Mouse (Mus musculus) R1 (cell line): ENCODE results near the gene Itga3.

Experiments
- DNase-seq: peaks from one replicate; pipeline ENCODE4 v3.0.0-alpha.2; 2018; ENCODE audit warnings: low read depth, low spot score

Gene Itga3

DNA sequence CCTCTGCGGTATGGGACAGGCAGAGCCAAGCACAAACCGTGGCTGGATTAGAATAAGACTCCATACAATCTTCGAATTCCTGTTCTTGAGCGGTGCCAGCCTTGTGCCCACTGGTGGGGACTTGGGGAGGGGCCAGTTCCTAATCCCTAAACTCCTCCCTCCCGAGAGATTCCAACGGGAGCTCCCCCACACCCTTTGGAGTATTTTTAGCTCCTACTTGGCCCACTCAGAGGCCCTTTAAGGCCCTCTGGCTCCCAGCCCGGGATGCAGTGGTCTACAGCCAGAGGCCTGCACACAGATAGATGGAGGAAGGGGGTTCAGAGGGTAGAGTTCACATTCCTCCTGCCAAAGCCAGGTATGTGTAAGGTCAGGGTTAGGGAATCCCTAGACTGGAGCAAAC, 5.3 kb downstream of the Itga3 start:
- DNase-seq = no peak

DNA sequence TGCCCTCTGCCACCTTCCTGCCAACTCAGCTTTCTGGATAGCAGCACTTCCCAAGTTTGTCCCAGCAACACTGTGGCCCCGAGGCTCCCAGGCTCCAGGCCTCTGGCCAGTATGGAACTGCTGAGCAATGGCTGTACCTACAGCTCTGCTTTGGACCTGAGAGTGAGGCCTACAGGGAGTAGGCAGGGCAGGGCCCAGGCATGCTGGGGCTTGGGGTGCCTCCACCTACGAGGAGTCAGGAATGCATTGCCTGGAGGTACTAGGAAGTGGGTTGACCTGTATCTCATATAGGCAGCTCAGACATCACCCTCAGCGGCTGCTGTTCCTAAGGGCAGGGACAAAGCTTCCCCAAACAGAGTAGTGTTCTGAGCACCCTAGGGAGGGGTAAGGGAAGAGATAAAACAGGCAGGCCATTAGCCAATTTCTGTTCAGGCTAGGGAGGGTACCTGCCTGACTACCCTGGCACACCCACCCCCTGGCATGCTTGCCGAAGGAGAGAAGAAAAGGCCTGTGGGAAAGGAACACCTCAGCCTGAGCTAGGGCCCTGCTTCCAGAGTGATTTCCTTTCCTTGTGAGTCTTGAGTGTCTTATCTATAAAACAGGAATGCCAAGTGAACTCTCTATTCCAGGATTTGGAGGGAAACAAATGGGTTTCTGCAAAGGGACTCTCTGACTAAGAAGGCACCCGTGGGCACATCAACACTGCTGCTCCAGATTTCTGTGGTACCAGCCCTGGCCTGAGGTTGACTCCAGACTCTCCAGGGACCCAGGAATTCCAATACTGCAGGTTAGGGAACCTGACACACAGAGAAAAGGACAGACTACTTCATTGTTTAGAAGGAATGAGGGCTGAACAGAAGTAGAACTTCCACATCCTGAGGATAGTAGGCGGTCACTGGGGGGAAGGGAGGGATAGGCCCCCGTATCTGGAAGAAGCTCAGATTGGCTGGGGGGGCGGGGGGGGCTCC, 6.2 kb downstream of the Itga3 start:
- DNase-seq = no peak

DNA sequence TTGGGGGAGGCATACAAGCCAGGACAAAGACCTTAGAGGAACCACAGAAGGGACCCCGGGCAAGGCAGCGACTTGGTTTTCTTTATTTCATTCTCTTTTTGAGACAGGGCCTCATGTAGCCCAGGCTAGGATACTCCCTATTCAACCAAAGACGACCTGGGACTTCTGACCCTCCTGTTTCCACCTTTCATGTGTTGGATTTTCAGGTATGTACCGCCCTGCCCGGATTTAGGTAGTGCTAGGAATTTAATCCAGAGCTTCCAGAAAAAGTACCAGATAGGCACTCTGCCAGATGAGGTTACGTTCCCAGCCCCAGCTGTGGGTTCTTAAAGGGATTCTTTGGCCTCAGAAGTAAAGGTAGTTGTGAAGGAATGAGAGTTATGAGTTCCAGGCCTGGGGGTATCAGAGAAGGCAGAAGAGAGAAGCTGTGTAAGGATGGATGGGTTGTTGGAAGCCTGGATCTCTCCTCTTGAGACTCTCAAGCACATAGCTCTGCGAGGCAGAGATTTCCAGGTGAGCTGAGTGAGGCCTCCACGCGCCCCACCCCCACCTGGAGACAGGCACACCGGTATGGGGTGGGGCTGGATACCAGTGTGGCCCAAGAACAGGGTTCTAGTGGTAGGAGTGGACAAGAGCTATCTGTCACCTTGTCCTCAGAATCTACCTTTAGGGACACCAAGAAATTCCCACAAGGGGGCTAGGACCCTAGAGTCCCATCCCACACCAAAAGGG, 7.2 kb downstream of the Itga3 start:
- no peak for DNase-seq

DNA sequence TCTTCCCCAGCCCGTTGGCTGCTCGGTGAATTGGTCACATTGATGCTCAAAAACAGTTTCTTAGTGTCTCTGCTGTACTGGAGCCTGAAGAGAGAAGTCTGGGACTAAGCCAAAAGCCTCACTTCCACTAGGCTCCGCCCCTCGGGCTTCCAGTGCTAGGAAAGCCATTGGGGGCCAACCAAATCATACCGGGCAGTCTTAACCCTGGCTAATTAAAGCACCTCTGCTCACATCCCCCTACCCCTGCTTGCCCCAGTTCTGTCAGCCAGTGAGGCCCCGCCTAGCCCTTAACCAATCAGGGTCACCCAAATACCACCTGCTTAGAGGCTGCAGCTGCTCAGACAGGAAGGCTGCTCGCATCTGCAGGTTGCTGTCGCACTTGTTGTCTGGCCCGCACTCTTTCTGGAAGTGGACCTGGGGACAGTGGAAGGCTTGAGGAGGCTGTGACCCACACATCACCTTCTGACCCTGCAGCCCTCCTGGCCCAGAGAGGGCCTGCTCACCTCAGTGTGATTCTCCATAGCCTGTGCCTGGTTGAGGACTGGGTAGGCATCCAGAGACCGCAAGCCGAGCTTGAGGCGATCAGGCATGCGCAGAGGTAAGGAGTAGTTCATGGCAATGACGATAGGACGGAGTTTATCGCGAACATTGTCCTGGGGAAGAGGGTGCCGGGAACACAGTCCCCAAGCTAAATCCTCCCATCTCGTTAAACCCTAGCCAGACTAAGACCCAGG, 19.7 kb downstream of the Itga3 start:
- peak; percentile 68 for DNase-seq

DNA sequence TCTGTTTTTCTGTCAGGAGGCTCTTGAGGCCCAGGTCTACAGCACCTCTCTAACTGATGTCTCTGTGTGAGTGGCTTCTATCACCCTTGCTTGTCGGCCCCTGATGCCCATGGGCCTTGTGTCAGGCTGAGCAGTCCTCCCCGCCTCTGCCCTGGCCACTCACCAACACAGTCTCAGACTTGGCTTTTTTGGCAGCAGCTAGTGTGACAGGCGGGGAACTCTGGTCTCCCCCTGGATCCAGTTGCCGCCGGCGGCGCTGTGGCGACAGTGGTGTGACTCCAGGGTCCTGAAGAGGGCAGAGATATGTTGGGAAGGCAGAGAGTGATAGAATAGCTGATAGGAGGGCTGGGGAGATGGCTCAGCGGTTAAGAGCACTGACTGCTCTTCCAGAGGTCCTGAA, 23.5 kb downstream of the Itga3 start:
- no peak for DNase-seq

DNA sequence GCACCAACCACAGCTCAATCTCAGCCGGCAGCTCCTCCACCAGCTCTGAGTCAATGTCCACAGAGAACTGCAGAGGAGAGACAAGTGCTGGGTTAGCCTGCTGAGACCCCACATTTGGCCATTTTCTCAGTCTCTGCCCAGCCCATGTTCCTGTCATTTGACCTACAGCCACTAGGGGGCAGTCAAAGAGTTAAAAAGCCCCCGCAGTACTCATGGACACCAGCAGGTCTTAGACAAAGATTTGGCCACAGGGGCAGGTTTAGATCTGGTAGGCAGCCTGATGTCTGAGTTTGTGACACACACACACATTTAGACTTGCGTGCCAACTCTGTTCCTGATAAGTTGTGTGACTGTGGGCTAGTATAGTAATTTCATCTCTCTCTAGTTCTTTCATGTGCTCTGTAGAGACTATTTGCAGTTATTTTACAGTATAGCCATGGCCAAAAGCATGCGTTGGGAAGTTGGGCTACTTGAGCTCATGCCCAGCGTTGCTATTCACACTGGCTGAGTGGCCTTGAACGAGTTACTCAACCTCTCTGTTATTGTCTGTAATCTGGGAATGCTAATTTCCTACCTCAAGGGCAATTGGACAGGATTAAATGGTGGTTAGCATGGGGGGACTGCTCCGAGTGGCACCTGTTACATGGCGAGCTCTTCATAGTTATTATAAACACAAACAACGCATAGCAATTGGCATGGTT, 29.5 kb downstream of the Itga3 start:
- peak; percentile 86 for DNase-seq

DNA sequence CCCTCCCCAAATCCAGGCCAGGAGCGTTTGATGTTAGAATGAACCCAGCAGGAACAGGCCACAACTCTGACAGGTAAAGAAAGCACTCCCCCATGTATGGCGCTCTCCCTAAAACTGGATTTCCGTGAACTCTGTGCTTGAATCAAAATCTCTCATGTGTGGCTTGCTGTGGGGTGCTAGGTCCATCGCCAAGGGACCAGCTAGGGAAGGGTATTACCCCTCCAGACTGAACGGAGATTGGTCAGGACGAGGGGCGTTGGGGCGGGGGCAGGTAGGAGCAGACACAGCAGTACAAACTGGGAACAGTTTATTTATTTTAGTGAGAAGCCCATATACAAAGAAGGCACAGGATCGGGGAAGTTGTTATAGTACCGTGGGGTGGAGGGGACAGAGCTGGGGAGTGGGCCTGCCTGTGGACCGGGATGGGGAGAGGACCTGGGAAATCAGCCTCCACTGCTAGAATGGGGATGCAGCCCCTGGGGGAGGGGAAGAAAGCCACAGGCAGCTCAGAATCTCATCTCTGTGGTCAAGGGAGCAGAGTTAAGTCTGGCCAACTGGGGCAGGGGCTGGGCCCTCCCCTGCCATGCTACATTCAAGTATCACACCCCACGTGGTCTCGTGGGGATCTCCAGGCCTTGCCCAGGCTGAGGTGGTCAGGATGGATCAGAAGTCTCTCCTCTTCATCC, 32.3 kb downstream of the Itga3 start:
- DNase-seq = no peak

DNA sequence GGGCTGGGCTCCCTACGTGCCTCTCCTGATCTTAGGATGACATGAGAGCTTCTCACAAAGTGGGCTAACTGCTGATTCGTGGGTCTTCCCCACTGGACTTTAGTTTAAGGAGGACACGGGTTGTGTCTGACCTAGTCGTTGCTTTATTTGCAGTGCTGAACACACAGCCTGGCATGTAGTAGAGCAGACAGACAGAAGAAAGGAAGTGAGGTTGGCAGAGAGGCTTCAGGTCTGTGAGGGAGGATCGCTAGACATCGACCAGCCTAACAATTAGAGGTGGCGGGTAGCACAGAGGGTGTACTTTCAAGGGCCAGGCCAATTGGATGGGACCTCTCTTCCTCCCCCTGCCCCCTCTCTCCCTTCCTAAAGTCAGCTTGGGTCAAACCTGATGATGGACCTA, 33.0 kb downstream of the Itga3 start:
- no peak for DNase-seq

DNA sequence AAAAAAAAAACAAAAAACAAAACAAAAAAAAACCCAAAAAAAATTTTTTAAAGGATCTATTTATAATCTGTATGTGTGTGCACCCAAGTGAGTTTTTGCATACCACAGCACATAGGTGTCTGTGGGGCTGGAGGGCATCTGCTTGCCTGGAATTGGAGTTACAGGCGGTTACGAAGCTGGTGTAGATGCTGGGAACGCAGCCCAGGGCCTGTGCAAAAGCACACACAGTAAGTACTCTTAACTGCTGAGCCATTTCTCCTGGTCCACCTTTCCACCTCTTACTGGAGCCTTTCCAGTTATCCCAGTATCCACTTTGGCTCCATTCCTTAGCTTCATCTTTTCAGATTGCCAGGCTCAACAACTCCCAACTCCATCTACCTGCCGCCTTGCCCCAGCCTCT, 33.5 kb downstream of the Itga3 start:
- no peak for DNase-seq

DNA sequence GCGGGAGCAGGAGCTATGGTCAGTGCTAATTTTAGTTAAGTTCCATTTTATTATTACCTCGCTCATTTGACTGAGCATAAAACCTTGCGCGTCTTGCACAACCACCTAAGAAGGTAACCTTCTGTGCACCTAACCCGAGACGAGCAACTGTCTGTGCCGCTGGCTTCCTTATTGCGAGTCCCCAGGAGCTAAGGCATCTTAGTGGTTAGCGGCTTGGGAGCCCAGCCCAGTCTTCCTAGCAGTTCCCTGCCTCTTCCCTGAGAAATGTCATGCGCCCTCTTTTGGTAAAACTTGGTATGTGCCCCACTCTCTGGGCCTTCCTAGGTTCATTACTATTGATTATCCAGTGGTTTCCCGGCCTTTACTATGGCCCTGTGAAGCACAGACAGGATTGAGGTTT, 34.5 kb downstream of the Itga3 start:
- DNase-seq = peak; percentile 91

DNA sequence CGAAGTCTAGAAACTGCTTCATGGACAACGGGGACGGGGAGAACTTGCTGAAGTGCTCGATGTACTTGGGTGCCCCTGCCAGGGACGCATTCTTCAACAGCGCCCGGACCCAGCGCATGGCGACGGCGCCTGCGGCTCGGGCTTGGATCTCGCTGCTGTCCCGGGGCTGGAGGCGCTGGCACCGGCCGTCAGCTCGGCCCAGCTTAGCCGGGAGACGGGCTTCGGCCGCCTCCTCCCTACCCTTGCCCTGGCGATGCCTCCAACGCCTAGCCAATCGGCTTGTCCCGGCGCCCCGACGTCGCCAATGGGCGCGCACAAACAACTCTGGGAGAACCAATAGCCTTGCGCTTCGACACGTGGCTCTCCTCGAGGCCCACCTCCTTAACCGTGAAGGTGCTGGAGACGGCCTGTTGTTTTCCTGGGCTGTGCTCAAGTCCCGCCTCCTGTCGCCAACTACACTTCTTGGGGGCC, 35.4 kb downstream of the Itga3 start, which contains the start of gene Pdk2:
Gene Pdk2, minus strand, starts transcription at position 216 of the 471 bp plus-strand sequence.
- peak; percentile 99 for DNase-seq

DNA sequence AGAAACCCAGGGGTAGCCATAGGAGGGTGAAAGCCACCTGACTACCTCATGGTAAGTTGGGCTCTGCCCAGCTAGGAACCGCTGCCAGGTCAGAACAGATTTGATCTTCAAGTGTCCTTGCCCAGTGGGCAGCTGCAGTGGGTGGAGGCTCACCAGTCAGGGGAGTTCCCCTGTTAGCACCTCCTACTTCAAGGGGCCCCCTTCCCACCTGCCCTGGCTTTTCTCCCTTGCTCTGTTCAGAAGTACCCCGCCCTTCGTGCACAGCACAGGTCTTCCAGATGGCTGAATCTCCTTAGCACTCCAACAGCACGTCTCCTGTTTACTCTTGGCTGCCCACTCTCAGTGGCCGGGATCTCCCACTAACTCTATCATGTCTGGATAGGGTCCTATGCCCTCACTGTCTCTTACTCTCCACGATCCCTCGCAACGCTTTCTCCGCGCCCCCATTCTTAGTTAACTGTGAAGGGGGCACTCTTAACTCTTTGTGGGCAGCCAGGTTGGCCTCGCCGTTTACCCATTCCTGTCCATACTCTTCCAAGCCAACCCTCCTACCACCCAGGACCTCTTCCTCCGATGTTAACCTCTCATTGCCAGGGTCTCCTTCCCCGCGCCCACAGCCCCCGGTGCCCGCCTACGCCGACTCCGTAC, 36.0 kb downstream of the Itga3 start:
- no peak for DNase-seq

DNA sequence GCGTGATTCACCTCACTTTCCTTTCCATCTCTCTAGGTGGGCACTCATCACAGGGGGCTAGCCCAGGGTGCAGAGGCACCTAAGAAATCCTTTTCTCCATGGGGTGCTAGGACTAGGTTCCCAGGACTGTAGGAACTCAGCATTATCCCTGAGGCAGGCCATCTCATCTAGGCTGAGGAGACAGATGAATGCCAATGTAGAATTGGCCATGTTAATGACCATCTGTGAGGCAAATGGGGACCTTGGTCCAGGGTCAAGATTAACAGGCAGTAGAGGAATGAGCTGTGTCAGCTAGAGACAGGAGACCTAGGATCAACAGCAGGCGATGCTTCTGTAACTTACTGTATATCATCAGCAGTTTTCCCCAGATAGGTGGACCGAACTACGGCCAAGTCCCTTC, 36.8 kb downstream of the Itga3 start:
- no peak for DNase-seq

DNA sequence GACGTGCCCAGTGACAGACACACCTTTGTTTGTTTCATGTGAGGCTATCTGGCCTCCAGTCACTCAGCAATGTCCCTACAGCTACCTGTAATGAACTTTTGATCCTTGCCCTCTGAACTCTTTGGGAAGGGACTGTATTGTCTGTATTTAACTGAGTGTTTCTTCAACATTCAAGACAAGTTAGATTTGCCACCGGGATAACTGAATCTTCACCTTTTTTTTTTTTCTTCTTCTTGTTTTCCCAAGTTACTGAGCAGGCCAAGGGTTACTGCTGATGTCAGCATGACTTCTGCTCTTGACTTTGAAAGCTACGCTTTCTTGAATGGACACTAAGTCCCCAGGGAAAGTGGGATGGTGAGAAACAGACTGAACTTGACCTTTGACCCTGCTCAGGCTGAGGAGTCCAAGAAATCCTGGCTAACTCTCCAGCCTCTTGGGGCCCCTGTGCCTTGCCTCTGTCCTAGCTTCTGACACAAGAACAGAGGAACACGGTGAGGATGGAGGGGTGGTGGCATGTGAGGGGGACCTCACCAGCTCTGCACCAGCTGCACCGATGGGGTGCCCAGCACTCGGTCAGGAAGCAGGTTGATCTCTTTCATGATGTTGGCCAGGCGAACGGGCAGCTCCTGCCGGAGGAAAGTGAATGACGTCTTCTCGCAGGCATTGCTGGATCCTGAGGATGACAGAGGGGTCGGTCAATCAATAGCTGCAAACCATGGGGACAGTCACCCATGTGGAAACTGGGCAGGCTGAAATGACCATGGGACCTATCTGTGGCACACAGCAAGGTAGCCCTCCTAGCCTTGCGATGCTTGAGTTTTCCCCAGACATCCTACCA, 37.6 kb downstream of the Itga3 start:
- DNase-seq = no peak

DNA sequence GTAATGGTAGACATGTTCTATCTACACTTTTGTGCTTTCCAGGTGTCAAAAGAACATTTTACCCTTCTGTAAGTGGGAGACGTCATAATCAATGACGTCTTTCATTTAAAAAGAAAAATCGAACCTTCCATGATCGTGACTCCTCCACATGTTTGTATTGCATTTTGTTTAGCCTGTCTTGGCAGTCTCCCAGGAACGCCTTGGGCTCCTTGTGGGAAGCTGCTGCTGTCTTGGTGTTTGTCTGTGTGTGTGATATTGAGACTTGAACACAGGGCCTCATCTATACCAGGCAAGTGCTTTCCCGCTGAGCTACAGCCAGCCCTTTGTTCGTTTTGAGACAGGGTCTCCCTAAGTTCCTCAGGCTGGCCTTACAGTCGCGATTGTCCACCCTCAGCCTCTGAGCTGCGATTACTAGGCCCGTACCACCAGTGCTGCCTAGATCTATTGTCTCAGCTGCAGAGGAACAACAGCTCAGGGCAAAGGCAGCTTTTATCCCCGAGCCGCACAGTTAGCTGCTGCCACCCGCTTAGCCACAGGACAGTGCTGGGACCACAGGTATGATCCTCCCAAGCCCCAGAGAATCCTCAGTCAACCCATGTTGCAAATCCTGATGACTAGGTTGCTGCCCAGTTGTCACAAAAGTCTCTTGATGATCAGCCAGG, 38.3 kb downstream of the Itga3 start:
- no peak for DNase-seq

DNA sequence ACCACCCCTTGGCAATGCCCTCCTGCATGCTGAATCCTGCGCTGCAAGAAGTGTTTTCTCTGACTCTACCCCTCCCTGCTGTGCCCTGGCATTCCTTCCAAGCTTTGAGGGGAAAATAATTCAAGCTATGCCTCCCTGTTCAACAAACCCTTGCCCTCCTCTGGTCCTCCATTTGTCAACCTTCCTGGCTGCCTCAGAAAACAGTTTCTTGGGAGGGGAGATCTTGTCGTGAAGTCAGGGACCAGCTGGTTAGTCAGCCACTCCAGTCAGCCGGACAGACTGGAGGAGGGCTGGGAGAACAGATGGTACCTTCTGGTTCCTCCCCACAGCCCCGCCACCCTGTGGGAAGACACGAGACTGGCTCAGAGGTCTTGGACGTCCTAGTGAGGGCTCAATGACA, 39.3 kb downstream of the Itga3 start:
- no peak for DNase-seq

DNA sequence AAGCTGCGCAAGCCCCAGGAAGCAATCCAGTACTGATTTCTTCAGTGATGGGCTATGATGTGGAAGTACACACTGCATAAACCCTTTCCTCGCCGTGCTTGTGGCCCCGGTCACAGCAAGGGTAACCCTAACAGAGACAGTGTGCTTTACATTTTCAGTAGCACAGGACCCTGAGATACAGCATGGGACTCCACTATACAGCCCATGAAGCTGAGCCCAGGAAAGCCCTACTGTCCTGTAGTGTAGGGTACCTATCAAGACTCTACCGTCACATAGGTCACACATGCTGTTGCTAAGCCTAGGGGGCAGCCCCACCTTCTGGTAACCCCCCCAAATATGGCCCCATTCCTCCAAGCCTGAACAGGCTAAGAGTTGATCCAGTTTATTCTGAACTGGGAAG, 40.1 kb downstream of the Itga3 start:
- no peak for DNase-seq

DNA sequence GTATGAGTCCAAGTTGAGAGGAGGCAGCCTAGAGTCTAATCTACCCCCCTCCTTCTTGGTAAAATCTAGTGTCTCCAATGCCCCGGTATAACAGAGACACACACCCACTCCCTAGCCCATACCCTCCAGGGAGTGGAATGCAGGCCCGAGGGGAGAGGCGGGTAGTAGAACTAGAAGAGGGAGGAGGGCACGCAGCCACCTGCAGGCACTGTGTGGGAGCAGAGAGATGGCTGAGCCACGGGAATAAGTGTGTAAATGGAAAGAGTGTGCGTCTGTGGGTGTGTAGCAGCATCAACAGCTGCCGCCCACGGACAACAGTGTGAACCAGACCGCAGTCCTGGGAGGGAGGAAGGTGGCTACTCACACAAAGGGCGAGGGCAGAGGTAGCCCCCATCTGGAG, 41.7 kb downstream of the Itga3 start:
- DNase-seq = no peak

DNA sequence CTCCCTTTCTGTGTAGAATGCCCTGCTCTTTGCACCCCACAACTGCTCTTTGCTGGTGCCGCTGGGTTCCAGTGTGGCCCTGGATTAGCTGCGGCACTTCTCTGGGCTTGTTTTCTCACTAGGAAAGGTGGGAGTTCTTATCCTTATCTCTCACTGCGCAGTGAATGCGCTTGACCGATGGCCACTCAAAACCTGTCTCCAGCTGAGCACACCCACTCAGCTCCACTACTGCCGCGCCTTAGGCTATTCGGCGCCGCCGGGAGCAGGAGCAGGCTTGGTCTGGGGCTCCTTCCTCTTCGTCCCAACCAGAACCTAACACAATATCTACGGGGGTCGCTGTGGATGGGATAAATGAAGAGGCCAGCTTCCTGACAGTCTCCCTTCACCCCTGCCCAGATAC, 43.0 kb downstream of the Itga3 start:
- DNase-seq = no peak
